Mouse (Mus musculus): ENCODE measurements around the gene Fgf2.

Fgf2 gene

DNA sequence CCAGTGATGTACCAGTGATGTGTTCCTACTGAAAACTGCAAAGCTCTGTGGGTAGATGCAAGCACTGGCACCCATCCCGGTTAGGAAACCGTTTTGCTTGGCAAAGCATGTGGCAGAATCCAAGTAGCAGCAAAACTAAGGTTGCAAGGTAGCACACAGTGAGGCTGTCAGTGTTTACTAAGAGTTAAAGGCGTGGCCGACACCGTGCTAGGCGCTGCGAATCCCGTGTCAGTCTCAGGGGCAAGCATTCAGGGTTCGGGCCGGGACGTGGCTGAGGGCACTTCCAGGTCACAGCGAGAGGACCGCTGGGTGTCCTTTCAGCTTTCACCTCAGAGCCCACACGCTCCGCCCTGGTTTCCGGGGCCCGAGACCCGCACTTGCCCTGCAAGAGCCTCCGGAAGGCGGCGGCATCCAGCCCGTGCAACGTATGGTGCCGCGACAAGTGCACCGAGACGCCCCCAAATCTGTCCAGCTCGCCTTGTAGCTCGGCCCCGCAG, 70.9 kb downstream of the Fgf2 start:
- DNase-seq: no peak

DNA sequence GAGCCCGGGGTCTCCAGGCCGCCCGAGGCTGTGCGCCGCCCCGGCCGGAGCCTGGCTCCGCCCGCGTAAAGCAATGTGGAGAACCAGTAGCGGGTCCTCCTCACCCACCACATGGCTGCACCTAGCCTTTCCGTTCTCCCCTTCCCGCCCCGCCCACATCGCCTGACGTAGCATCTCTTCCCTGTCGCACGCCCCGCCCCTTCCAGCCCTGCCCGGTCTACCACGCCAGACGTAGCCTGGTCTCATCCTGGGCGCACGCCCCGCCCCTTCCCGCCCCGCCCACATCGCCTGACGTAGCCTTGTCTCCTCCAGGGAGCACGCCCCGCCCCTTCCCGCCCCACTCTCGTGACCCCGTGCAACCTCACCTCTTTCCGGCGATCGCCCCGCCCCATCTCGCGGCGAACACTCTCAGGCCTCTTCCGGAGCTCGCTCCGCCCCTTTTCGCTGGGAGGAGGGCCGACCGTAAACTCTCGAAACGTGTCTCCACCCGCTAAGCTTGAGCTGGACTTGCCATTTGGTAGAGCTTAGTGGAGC, 71.4 kb downstream of the Fgf2 start, which contains the start of gene Spata5:
TSS of gene Spata5 (plus strand) at position 439 of the 534 bp plus-strand sequence.
- DNase-seq: peak; percentile 98

DNA sequence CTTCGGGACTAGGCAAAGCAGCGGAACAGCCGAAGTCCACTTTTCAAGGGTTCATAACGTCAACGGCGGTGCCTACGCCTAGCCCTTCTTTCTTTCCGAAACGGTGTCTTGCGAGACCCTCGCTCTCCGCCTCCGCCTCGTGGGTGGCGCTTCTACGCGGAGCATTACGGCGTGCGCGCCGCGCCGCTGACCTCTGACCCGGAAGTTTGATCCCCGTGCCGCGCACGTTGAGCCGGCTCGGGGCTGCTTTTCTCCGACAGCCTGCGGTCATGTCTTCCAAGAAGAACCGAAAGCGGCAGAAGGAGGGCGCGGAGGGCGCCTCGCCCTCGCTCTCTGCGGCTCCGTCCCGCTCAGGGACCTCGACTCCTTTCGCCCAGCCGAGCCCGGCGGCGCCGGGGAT, 71.9 kb downstream of the Fgf2 start, which contains the start of gene Nudt6:
TSS of gene Nudt6 (minus strand) at position 140 of the 400 bp plus-strand sequence.
- DNase-seq: peak; percentile 87

DNA sequence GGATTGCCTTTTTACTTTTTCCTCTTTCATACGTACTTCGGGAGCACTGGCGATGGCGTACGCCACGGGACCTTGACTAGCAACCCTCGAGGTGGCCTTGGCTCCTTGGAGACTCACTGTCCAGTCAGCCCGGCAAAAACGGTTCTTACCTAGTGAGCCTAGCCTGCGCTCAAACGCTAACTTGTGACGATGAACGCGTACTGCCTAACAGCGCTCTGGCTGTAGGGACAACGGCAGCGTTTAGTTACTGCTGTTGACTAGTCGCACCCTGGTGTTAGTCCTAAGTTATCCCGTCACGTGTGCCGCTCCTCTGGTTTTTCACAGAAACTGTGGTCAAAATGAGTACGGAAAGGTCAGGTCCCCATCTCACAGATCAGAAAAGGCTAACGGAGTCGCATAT, 72.5 kb downstream of the Fgf2 start:
- peak; percentile 67 for DNase-seq

DNA sequence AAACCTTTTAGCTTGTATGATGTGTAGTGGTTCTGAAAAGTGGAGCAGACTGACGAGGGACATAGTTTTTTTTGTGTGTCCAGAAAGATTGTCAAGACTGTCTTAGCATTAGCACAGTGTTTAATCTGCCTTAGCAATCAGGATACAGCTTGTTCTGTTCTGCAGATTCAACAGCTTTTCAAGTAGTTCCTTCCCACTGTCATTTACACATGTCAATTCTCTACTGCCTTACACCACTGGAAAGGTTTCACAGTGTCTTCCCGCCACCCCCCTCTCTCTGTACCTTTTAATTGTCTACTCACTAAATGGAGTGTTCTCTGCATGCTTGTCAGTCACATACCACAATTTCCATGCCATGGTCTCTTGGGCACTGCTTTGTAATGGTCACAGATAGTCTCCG, 73.0 kb downstream of the Fgf2 start:
- no peak for DNase-seq

DNA sequence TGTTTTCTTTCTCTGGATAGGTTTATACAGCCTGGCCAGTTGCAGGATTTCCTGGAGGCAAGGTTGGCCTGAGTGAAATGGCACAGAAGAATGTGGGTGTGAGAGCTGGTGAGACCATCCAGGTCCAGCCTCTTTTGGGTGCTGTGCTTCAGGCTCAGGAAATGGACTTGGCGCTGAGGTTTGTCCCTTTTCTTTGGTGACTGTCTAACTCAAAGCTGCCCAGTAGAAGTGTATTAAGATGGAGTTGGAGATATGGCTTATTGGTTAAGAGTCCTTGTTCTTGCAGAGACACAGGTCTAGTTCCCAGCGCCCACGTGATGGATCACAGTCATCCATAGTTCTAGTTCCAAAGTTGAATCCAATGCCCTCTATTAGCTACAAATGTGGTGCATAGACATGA, 77.9 kb downstream of the Fgf2 start:
- DNase-seq: no peak

DNA sequence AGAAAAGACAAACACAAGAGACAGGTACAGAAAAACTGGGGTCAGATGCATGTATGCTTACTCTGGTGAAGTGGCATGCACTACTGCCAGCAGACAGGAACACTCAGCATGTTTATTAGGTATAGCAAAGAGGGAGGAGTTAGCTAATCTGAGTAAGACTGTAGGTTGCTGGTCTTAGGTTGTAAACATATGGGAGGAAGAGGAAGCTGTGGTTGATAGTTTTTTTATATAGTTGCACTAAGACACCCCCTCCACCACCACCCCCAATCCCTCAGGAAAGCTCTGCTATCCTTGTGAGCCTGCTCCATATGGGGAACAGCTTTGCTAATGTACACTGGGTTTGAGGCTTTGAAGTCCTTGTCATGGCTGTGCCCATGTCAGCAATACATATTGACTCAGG, 82.2 kb downstream of the Fgf2 start:
- no peak for DNase-seq

DNA sequence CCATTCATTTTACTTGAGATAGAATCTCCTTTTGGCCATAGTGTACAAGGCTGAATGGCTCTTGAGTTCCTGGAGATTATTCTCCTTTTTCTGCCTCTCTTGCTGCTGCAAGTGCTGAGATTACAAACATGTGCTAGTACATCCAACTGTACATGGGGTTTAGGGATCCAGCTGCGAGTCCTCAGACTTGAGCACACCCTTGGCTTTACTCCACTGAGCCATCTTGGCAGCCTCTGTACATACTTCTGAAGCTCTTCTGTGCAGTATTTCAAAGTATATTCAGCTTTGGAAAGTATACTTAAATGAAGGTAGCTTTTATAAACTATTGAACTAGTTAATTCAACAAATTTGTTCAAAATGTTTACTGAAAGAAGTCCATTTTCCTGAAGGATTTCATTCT, 91.6 kb downstream of the Fgf2 start:
- DNase-seq: no peak

DNA sequence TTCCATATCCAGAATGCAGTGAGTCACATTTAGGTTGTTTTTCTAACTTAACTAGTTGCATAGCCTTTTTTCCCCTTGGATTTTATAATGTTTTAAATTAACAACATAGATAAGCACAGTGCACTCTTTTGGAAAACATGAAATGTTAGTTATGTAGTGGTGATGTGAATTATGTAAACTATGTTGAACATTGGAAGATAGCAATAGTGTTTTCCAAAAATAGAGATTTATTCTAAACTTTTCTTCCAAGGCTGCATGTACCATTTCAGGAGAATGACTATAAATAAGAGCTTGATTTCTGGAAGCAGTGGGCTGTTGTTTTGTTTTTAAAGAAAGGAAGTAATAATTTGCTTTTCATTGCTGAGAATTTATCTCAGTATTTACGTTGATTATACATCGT, 95.3 kb downstream of the Fgf2 start:
- no peak for DNase-seq

DNA sequence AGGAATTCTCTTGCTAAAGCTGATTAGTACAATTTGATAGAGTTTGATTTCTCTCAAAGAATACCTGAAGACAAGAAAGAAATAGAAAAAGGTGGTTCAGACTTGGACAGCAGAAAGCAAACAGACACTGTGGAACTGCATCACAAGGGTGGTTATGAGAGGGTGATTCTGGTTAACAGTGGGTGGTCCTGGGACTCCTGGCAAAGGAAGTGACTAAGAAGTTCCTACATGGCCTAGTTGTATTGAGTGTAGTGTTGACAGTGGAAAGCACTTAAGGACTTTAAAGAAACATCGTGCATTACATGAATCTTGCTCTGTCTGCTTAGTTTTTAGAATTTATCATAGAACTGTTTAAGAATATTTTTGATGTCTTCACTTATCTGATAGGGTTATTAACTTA, 107.8 kb downstream of the Fgf2 start:
- DNase-seq: no peak

All from cerebellum, adult 9-10 months (tissue).